Mouse (Mus musculus): ENCODE results near the gene 4930595D18Rik.

DNA sequence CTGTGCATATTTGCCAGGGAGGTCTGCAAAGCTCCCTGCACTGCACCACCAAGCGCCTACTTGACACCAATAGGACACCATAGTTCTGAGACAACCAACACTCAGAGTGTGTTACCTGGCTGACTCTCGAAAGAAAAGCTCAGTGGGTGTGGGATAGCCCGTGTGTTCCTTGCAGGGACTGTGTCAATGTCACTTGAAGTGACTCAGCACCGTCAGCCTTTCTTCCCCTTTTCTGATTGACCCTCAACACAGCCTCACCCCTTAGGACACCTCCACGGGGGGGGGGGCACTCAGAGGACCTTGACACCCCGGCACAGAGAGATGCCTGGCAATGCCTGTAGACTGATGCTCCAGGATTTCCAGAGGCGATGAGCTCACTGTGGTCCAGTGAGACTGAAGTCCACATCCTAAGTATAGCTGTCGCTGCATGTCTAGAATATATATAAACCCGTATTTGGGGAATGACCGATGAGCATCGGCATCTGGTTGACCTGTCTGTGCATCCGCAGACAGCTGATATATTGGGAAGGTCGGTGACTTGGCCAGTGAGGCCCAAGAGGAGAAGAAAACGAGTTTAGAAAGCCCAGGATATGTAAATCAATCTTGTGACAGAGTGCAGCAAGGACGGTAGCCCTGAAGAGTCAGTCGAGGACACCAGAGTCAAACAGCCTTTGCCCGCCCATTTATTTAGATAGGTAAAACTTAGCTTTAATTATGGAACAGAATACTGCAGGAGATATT lies 34.6 kb downstream of the 4930595D18Rik start:
- no peak for TF ChIP-seq CTCF (IDR thresholded peaks at IDR 0.05 in 2 of 3, conservative IDR thresholded peaks at IDR 0.05 in 1 of 3; ENCODE audit: control insufficient read depth in 1 of 3, insufficient read depth in 1 of 3, low read depth in 2 of 3, low read length in 3 of 3, poor library complexity in 1 of 3, severe bottlenecking in 1 of 3)
- no peak for TF ChIP-seq CHD1 (IDR thresholded peaks at IDR 0.05; ENCODE audit: low read depth, low read length)
- no peak for TF ChIP-seq GATA1 (IDR thresholded peaks at IDR 0.05; ENCODE audit: low read depth, low read length)
- TF ChIP-seq EP300 (IDR thresholded peaks at IDR 0.05; ENCODE audit: low read depth in 1 of 2, low read length in 2 of 2), result no peak
- TF ChIP-seq MYB (IDR thresholded peaks at IDR 0.05; ENCODE audit: low read depth, low read length), result no peak
- no peak for TF ChIP-seq POLR2A (IDR thresholded peaks at IDR 0.05; ENCODE audit: control insufficient read depth in 1 of 2, insufficient read depth in 1 of 2, low read depth in 1 of 2, low read length in 2 of 2, poor library complexity in 1 of 2)

All from MEL (cell line).